Mouse (Mus musculus) heart, postnatal 0 days (tissue): ENCODE results near the gene Mcm8. TPM values are rescaled to one million over a fixed set of nuclear protein-coding genes. Genes with fewer than 3 reads are reported as not detected.

Source experiments
- ATAC-seq: fragments of 200-750 bp; cut with Nextera tagmentation; 2 replicates; pipeline ENCODE4 v1.8.0; 2017; ENCODE audit warnings: low read depth, moderate number of reproducible peaks, moderate library complexity; ENCODE audit not compliant: insufficient read depth
- DNase-seq: peaks from one replicate; pipeline ENCODE4 v3.0.0-alpha.2; 2016; ENCODE audit warnings: low spot score
- H3K27ac ChIP-seq: fragments of 300-500 bp; sonication (generic); 2 replicates; pipeline ENCODE4 v1.5.1; 2014; ENCODE audit warnings: low read depth, mild to moderate bottlenecking
- H3K27me3 ChIP-seq: fragments of 300-500 bp; sonication (generic); 2 replicates; pipeline ENCODE4 v1.6.1; 2014; ENCODE audit warnings: low read length, mixed read lengths; ENCODE audit not compliant: control insufficient read depth, insufficient read depth
- H3K36me3 ChIP-seq: fragments of 300-500 bp; sonication (generic); replicated peaks from 2 replicates; pipeline ENCODE4 v1.6.1; 2014; ENCODE audit warnings: low read length, mixed read lengths; ENCODE audit not compliant: control insufficient read depth, insufficient read depth
- H3K4me1 ChIP-seq: fragments of 300-500 bp; sonication (generic); 2 replicates; pipeline ENCODE4 v1.6.1; 2014; ENCODE audit warnings: antibody characterized with exemption; ENCODE audit not compliant: control insufficient read depth, insufficient read depth
- H3K4me2 ChIP-seq: fragments of 300-500 bp; sonication (generic); 2 replicates; pipeline ENCODE4 v1.6.1; 2014; ENCODE audit warnings: low read depth, mild to moderate bottlenecking, low read length, moderate library complexity
- H3K4me3 ChIP-seq: fragments of 300-500 bp; sonication (generic); 2 replicates; pipeline ENCODE4 v1.5.1; 2014; ENCODE audit warnings: low read depth, low read length
- H3K9ac ChIP-seq: fragments of 300-500 bp; sonication (generic); replicated peaks from 2 replicates; pipeline ENCODE4 v1.6.1; 2014; ENCODE audit warnings: low read depth, low read length, mixed read lengths
- H3K9me3 ChIP-seq: fragments of 300-500 bp; sonication (generic); replicated peaks from 2 replicates; pipeline ENCODE4 v1.6.1; 2016; ENCODE audit warnings: low read length; ENCODE audit not compliant: control insufficient read depth
- CTCF ChIP-seq: IDR thresholded peaks from 2 replicates; pipeline ENCODE4 v1.5.1; 2016; ENCODE audit warnings: antibody characterized with exemption, control low read depth, low read depth
- EP300 ChIP-seq: IDR thresholded peaks from 2 replicates; pipeline ENCODE4 v1.6.1; 2016; ENCODE audit warnings: antibody characterized with exemption, low read depth
- WGBS: fragments of 180-500 bp; shearing (Covaris S2); extraction: QIAGEN DNeasy Blood & Tissue Kit; methylation state at CpG from one replicate; pipeline ENCODE4 v1.1.7; 2014; 5-methylcytosine and 5-hydroxymethylcytosine counted together
- polyA plus RNA-seq: library from polyadenylated mRNA; unstranded; fragments of >200 nt; fragmentation: Nextera tagmentation; extraction: Ambion mirVana; gene quantifications from 2 replicates; pipeline ENCODE4 v1.2.1, GENCODE M21; 2015
- total RNA-seq: library from RNA; depleted of rRNA; stranded (reverse); fragments of >200 nt; gene quantifications from 2 replicates; pipeline ENCODE4 v1.2.3, GENCODE M21; 2014; ENCODE audit warnings: low replicate concordance; rRNA removed

Gene Mcm8
- 2.1 and 3.4 TPM in 2 replicates for total RNA-seq
- 3.4 and 4.0 TPM in 2 replicates for polyA plus RNA-seq

DNA sequence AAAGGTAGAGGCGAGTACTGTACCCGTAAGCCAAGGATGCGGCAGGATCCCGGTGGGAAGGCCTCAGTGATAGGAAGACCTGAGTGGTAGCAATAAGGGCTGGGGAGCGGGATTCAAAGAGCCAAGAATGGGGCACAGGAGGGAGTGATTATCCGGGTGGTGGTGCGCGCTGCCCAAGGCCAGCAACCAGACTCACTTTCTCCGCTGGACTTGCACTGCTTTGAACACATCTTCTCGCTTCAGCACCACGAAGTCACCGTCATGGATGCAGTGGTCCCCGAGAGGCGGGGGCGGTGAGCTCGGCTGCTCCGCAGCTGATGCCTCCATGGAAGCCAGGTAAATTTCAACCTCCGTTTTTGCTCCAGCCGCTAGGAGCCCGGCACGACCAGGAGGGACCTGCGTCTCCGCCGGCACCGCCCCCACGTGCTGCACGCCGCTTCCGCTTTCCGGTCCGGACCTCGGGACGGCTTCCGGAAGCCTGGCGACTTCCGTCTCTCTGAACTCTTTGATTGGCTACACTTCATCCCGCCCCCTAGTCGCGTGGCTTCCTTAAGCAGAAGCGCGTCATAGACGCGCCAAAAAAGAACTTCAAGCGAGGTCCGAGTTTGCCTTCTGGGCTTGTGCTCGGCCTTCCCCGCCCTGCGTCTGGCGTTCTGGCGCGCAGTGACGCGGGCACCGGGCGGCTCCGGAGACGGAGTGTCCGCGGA, at the start of gene Mcm8, which contains the start of gene Trmt6:
Gene Mcm8 (plus strand): TSS at position 534 of the 707 bp plus-strand sequence.
Gene Trmt6 (minus strand): TSS at position 448 of the 707 bp plus-strand sequence.
- Histone ChIP-seq H3K27me3 (no peaks in the 10 kb centered on the region), H3K36me3 (peaks cover 7% of the 10 kb centered on the region; the same call in 1 of the 2 replicates), H3K4me1 (peaks cover 7% of the 10 kb centered on the region), H3K9me3 (no peaks in the 10 kb centered on the region), H3K4me3 (peak within 1 kb of the TSS; percentile 65), H3K4me2 (peak within 1 kb of the TSS; percentile 90), H3K27ac (peak within 1 kb of the TSS; percentile 39; the same call in 1 of the 2 replicates), H3K9ac (peak within 1 kb of the TSS; percentile 54)
- WGBS: under 1% methylated on average over 58 of the region's 59 CpGs
- DNase-seq: peak; percentile 98
- TF ChIP-seq CTCF: no peak; the same call in 1 of the 2 replicates
- 0 out of 2 replicates have a peak, but pooled peaks have one; percentile 56 for TF ChIP-seq EP300
- ATAC-seq: peak; percentile 100

DNA sequence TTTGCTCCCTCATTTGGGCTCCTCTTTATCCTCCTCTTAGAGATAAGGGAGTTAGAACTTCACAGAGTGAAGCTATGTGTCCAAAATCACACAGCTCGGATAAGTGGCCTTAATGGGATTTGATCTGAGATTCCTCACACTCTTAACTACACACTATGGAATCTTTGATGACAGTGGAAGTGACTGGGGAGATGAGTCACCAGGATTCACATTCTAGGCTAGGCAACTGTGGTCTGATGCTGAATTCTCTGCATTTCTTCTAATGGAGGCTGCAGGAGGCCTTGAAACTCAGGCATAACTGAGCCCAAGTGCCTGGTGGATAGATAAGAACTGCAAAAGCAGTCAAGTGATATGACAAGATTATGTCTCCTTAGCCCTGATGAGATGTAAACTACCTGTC, 45.1 kb upstream of the Mcm8 start:
- ATAC-seq (no peak), DNase-seq (no peak)
- H3K27ac ChIP-seq: no peak overlapping the region
- no peaks in the 10 kb centered on the region for H3K4me1 ChIP-seq
- no peak overlapping the region for H3K9ac ChIP-seq
- no peaks in the 10 kb centered on the region for H3K27me3 ChIP-seq
- no peaks in the 10 kb centered on the region for H3K9me3 ChIP-seq
- 21% methylated on average over 1 of the region's 1 CpGs for WGBS
- H3K4me3 ChIP-seq: no peak overlapping the region
- TF ChIP-seq CTCF (no peak), EP300 (no peak)
- no peaks in the 10 kb centered on the region for H3K36me3 ChIP-seq
- H3K4me2 ChIP-seq: no peak overlapping the region

DNA sequence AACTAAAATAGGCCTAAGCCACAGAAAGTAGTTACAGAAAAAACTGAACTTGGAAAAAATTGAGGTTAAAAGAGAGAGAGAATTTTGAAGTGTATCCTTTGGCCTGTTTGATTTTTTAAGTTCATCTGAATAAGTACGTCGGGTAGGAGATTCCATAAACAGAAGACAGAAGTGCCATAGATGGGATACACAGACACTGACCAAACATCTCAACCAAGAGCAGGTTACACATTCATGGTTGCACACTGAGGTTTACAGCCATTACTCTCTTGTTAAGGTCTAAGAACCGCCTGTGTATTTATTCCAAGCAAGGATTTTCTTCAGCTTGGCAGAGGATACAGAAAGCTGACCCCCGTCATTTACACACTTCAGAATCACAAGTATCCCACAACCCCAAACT, 35.0 kb upstream of the Mcm8 start, which contains the start of gene Chgb:
Gene Chgb (plus strand): TSS at position 301 of the 400 bp plus-strand sequence.
- peak within 1 kb of the TSS; percentile 26 for H3K4me3 ChIP-seq
- DNase-seq (no peak), ATAC-seq (no peak)
- H3K9me3 ChIP-seq: no peaks in the 10 kb centered on the region
- peaks cover 15% of the 10 kb centered on the region for H3K27me3 ChIP-seq
- H3K4me2 ChIP-seq: peak within 1 kb of the TSS; percentile 58
- no peaks in the 10 kb centered on the region for H3K4me1 ChIP-seq
- H3K36me3 ChIP-seq: no peaks in the 10 kb centered on the region
- no peak within 1 kb of the TSS for H3K27ac ChIP-seq
- no peak within 1 kb of the TSS for H3K9ac ChIP-seq
- 11% methylated on average over 4 of the region's 4 CpGs for WGBS
- TF ChIP-seq CTCF (no peak), EP300 (no peak)

DNA sequence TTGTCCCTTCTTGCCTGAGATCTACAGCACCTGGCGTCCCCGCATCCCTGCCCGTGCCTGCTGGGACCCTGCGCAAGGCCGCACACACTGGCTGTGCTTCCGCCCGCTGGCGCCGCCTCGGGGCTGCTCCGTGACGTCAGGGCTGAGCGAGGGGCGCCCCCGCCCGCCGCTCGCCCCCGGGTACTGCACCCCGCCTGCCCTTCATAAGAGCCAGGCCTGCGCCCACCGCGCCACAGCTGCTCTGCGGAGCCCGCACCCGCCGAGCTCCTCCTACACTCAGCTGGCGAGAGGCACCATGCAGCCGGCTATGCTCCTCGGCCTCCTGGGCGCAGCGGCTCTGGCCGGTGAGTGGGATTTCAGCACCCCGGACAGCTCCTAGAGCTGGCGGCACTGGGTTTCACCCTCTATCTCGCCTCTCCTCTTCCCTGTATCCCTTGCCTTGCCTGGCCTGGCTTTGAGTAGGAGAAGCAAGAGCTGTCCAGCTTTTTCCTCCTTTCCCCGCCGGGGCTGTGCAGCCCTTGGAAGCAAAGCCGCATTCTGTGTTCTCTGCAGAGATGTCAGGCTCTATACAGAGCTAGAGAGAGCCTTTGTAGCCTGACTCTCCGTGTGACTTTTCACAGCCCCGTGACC, 34.4 kb upstream of the Mcm8 start:
- Histone ChIP-seq H3K4me1 (no peaks in the 10 kb centered on the region), H3K27me3 (peaks cover 15% of the 10 kb centered on the region), H3K9ac (no peak overlapping the region), H3K9me3 (no peaks in the 10 kb centered on the region), H3K4me2 (peak overlapping the region; percentile 58), H3K27ac (no peak overlapping the region), H3K4me3 (peak overlapping the region; percentile 26), H3K36me3 (no peaks in the 10 kb centered on the region)
- TF ChIP-seq EP300 (no peak), CTCF (no peak)
- WGBS: under 1% methylated on average over 39 of the region's 41 CpGs
- peak; percentile 88 for DNase-seq
- peak; percentile 98 for ATAC-seq

DNA sequence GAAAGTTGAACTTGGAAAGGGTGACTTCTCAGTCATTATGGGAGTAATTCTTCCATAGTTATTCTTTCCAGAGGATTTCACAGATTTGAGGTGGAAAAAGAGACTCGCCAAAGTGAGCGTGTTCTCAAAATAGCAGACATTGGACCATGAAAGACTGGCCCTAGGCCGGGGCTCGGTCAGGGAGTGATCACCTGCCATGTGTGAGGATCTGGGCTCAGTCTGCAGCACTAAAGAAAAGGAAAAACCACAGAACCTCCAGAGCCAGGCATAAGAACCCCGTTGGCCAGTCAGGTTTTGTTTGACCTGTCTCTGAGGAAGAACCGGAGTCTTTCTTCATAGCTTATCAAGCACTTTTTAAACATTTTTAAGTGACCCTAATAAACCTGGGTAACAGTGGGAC, 31.9 kb upstream of the Mcm8 start:
- Histone ChIP-seq H3K9ac (no peak overlapping the region), H3K4me1 (no peaks in the 10 kb centered on the region), H3K27me3 (peaks cover 15% of the 10 kb centered on the region), H3K4me2 (no peak overlapping the region), H3K27ac (no peak overlapping the region), H3K9me3 (no peaks in the 10 kb centered on the region), H3K4me3 (no peak overlapping the region), H3K36me3 (no peaks in the 10 kb centered on the region)
- DNase-seq: no peak
- no peak for TF ChIP-seq CTCF
- TF ChIP-seq EP300: no peak
- ATAC-seq: no peak
- 71% methylated on average over 6 of the region's 6 CpGs for WGBS
